In genomic region chr17:33629487-33630125, GRCm38 (mm10) we compare ENCODE assay signal across 8 mouse cellular contexts. TPM values are rescaled to one million over a fixed set of nuclear protein-coding genes. Genes with fewer than 3 reads are reported as not detected.
DNase-seq lines count a peak whose midpoint lies in the region; ATAC-seq and TF ChIP-seq lines count a peak whose summit lies in the region.

No protein-coding gene starts in this region.

- WGBS in heart, adult 2 months: 43% methylated on average over 12 of the region's 12 CpGs
- WGBS in intestine, embryonic 16.5 days: 67% methylated on average over 12 of the region's 12 CpGs
- WGBS in neural tube, embryonic 14.5 days: 77% methylated on average over 12 of the region's 12 CpGs

- no peak for TF ChIP-seq CTCF in heart, adult 2 months (IDR thresholded peaks at IDR 0.05)

- no peak for TF ChIP-seq EP300 in heart, adult 2 months (IDR thresholded peaks at IDR 0.05; ENCODE audit: insufficient read depth, low read depth, low read length)

- H3K4me2 ChIP-seq in intestine, embryonic 16.5 days (ENCODE audit: low read depth, low read length): peak overlapping the region; percentile 67
- H3K4me2 ChIP-seq in neural tube, embryonic 14.5 days (ENCODE audit: low read depth, low read length): peak overlapping the region; percentile 84

- H3K4me3 ChIP-seq in heart, adult 2 months: peak overlapping the region; percentile 94
- H3K4me3 ChIP-seq in intestine, embryonic 16.5 days (ENCODE audit: low read length): peak overlapping the region; percentile 64
- peak overlapping the region; percentile 55 for H3K4me3 ChIP-seq in neural tube, embryonic 14.5 days (ENCODE audit: low read depth, low read length)

- no peaks in the 10 kb centered on the region for H3K9me3 ChIP-seq in intestine, embryonic 16.5 days (ENCODE audit: control insufficient read depth, low read length)
- H3K9me3 ChIP-seq in neural tube, embryonic 14.5 days (ENCODE audit: control insufficient read depth, low read length): no peaks in the 10 kb centered on the region

- no peaks in the 10 kb centered on the region for H3K27me3 ChIP-seq in heart, adult 2 months (ENCODE audit: control insufficient read depth, insufficient read depth, low read length)
- no peaks in the 10 kb centered on the region for H3K27me3 ChIP-seq in intestine, embryonic 16.5 days (replicated peaks; ENCODE audit: control insufficient read depth, insufficient read depth, low read length)
- H3K27me3 ChIP-seq in neural tube, embryonic 14.5 days (ENCODE audit: control insufficient read depth, insufficient read depth, low read length): no peaks in the 10 kb centered on the region

- peak overlapping the region; percentile 98 for H3K27ac ChIP-seq in heart, adult 2 months
- H3K27ac ChIP-seq in intestine, embryonic 16.5 days (ENCODE audit: low read length): peak overlapping the region; percentile 96
- H3K27ac ChIP-seq in neural tube, embryonic 14.5 days (ENCODE audit: low read depth, low read length): peak overlapping the region; percentile 97

- peak overlapping the region; percentile 50 for H3K9ac ChIP-seq in heart, adult 2 months (ENCODE audit: low read depth, low read length)
- peak overlapping the region; percentile 79 for H3K9ac ChIP-seq in intestine, embryonic 16.5 days (ENCODE audit: low read depth, low read length)
- peak overlapping the region; percentile 85 for H3K9ac ChIP-seq in neural tube, embryonic 14.5 days (replicated peaks; ENCODE audit: low read depth, low read length)

- no peaks in the 10 kb centered on the region for H3K36me3 ChIP-seq in heart, adult 2 months (ENCODE audit: control insufficient read depth, insufficient read depth, low read length)
- H3K36me3 ChIP-seq in intestine, embryonic 16.5 days (ENCODE audit: control insufficient read depth, insufficient read depth, low read length): peaks cover 5% of the 10 kb centered on the region; the same call in 1 of the 2 replicates
- no peaks in the 10 kb centered on the region for H3K36me3 ChIP-seq in neural tube, embryonic 14.5 days (ENCODE audit: control insufficient read depth, insufficient read depth, low read length)

- TF ChIP-seq POLR2A in heart, adult 2 months (IDR thresholded peaks at IDR 0.05; ENCODE audit: insufficient read depth, low read depth, low read length): no peak

- peak in 1 of 2 experiments; percentile 33 for DNase-seq in heart, adult 2 months
- DNase-seq in heart, adult 18-20 months: no peak
- DNase-seq in thymus, postnatal 4 days: peak; percentile 19
- DNase-seq in thymus, postnatal 10 days (ENCODE audit: low spot score in 2 of 2): no peak
- DNase-seq in gastrocnemius, postnatal 14 days: no peak
- no peak for DNase-seq in left cerebral cortex, postnatal 4 days

- H3K79me2 ChIP-seq in heart, adult 2 months (replicated peaks; ENCODE audit: control insufficient read depth, insufficient read depth, low read length): no peaks in the 10 kb centered on the region

- peaks cover 4% of the 10 kb centered on the region for H3K4me1 ChIP-seq in heart, adult 2 months (ENCODE audit: control insufficient read depth, insufficient read depth, low read length)
- H3K4me1 ChIP-seq in intestine, embryonic 16.5 days (ENCODE audit: control insufficient read depth, insufficient read depth, low read length): peaks cover 11% of the 10 kb centered on the region
- H3K4me1 ChIP-seq in neural tube, embryonic 14.5 days (ENCODE audit: control insufficient read depth, insufficient read depth, low read length): peaks cover 17% of the 10 kb centered on the region

- peak; percentile 36 for ATAC-seq in intestine, embryonic 16.5 days
- peak; percentile 8 for ATAC-seq in neural tube, embryonic 14.5 days (ENCODE audit: low read depth)

- intact Hi-C loops in heart, adult 2 months (cut with DNase I): no loop called here
- intact Hi-C loops in gastrocnemius, postnatal 14 days (cut with DNase I; ENCODE audit: low total_unique reads): no loop called here
- intact Hi-C loops in left cerebral cortex, postnatal 4 days (cut with DNase I): no loop called here

RNA-seq across cellular contexts. Expression of gene Zfp414, which starts 0.7 kb away (rescaled TPM):
- total RNA-seq in heart, adult 2 months (2021): 1 to 10 TPM; 7.3 to 7.7 TPM
- polyA plus RNA-seq in heart, adult 2 months (2012; rRNA removed): 27.0 and 28.4 TPM in 2 replicates
- 1 to 10 TPM; 7.9 to 9.9 TPM for total RNA-seq in heart, adult 18-20 months (2021)
- polyA plus RNA-seq in intestine, embryonic 16.5 days (2015; fragmentation: Nextera tagmentation; extraction: Ambion mirVana): 38.1 and 39.6 TPM in 2 replicates
- 91.1 and 111 TPM in 2 replicates for polyA plus RNA-seq in neural tube, embryonic 14.5 days (2014; fragmentation: Nextera tagmentation; extraction: Ambion mirVana)
- total RNA-seq in gastrocnemius, postnatal 14 days (2021): 10 to 100 TPM in 1 of 2 experiments, 1 to 10 TPM in 1; 9.9 to 13.1 TPM
- total RNA-seq in left cerebral cortex, postnatal 4 days (2021): 10 to 100 TPM; 58.8 to 60.6 TPM

RNA-seq across cellular contexts. Expression of gene Pram1, which starts 8.2 kb away (rescaled TPM):
- total RNA-seq in heart, adult 2 months (2021): under 1 TPM in 1 of 2 experiments, not detected in 1; 0.32 TPM
- 0.41 and 0.61 TPM in 2 replicates for polyA plus RNA-seq in heart, adult 2 months (2012; rRNA removed)
- under 1 TPM; 0.10 to 0.31 TPM for total RNA-seq in heart, adult 18-20 months (2021)
- 0.60 and 1.1 TPM in 2 replicates for polyA plus RNA-seq in intestine, embryonic 16.5 days (2015; fragmentation: Nextera tagmentation; extraction: Ambion mirVana)
- 0.68 and 0.71 TPM in 2 replicates for polyA plus RNA-seq in neural tube, embryonic 14.5 days (2014; fragmentation: Nextera tagmentation; extraction: Ambion mirVana)
- total RNA-seq in gastrocnemius, postnatal 14 days (2021): not detected
- under 1 TPM in 1 of 2 experiments, not detected in 1; 0.24 TPM for total RNA-seq in left cerebral cortex, postnatal 4 days (2021)

RNA-seq across cellular contexts. Expression of gene Hnrnpm, which starts 57.1 kb away (rescaled TPM):
- total RNA-seq in heart, adult 2 months (2021): 10 to 100 TPM; 87.9 to 89.9 TPM
- polyA plus RNA-seq in heart, adult 2 months (2012; rRNA removed): 36.2 and 51.2 TPM in 2 replicates
- total RNA-seq in heart, adult 18-20 months (2021): 10 to 100 TPM; 89.0 to 93.4 TPM
- polyA plus RNA-seq in intestine, embryonic 16.5 days (2015; fragmentation: Nextera tagmentation; extraction: Ambion mirVana): 271 and 290 TPM in 2 replicates
- 172 and 220 TPM in 2 replicates for polyA plus RNA-seq in neural tube, embryonic 14.5 days (2014; fragmentation: Nextera tagmentation; extraction: Ambion mirVana)
- total RNA-seq in gastrocnemius, postnatal 14 days (2021): 10 to 100 TPM; 58.8 to 69.1 TPM
- 100 to 1,000 TPM; 178 to 195 TPM for total RNA-seq in left cerebral cortex, postnatal 4 days (2021)

Comparison
In these comparisons a context has a peak if more than half of its experiments do, and no peak if none do; other contexts are left out.
1. RNA of gene Zfp414, which starts 0.7 kb away (total RNA-seq): 58.8 to 60.6 TPM in left cerebral cortex, postnatal 4 days; 9.9 to 13.1 TPM in gastrocnemius, postnatal 14 days, 7.9 to 9.9 TPM in heart, adult 18-20 months and 7.3 to 7.7 TPM in heart, adult 2 months; every median in the first group is over 4 times any median in the second.
2. Peak in every context shown above with its lines, with median percentiles within 50 percentile points of each other: H3K27ac ChIP-seq, H3K4me3 ChIP-seq and H3K9ac ChIP-seq.